Mouse (Mus musculus) limb, embryonic 14.5 days (tissue): ENCODE results near the gene Atad3a. TPM values are rescaled to one million over a fixed set of nuclear protein-coding genes. Genes with fewer than 3 reads are reported as not detected.

ENCODE experiments used
- ATAC-seq: fragments of 200-750 bp; cut with Nextera tagmentation; 2 replicates; pipeline ENCODE4 v1.8.0; 2017; ENCODE audit warnings: low read depth, moderate number of reproducible peaks, moderate TSS enrichment; ENCODE audit not compliant: low FRiP score
- DNase-seq: peaks from one replicate; pipeline ENCODE4 v3.0.0-alpha.2; 2015; ENCODE audit warnings: low spot score
- H3K27ac ChIP-seq: fragments of 300-500 bp; sonication (generic); replicated peaks from 2 replicates; pipeline ENCODE4 v1.5.1; 2014; ENCODE audit warnings: low read depth, mild to moderate bottlenecking, low read length, moderate library complexity, mixed read lengths
- H3K27me3 ChIP-seq: fragments of 300-500 bp; sonication (generic); 2 replicates; pipeline ENCODE4 v1.6.1; 2014; ENCODE audit warnings: low read length, mixed read lengths; ENCODE audit not compliant: control insufficient read depth, insufficient read depth
- H3K36me3 ChIP-seq: fragments of 300-500 bp; sonication (generic); 2 replicates; pipeline ENCODE4 v1.6.1; 2014; ENCODE audit warnings: mild to moderate bottlenecking, low read length, moderate library complexity, mixed read lengths; ENCODE audit not compliant: control insufficient read depth, insufficient read depth
- H3K4me1 ChIP-seq: fragments of 300-500 bp; sonication (generic); 2 replicates; pipeline ENCODE4 v1.6.1; 2014; ENCODE audit warnings: antibody characterized with exemption, low read length, mixed read lengths; ENCODE audit not compliant: control insufficient read depth, insufficient read depth
- H3K4me2 ChIP-seq: fragments of 300-500 bp; sonication (generic); replicated peaks from 2 replicates; pipeline ENCODE4 v1.6.1; 2014; ENCODE audit warnings: low read depth, mild to moderate bottlenecking, low read length, moderate library complexity; ENCODE audit not compliant: severe bottlenecking
- H3K4me3 ChIP-seq: fragments of 300-500 bp; sonication (generic); replicated peaks from 2 replicates; pipeline ENCODE4 v1.5.1; 2014; ENCODE audit warnings: low read length
- H3K9ac ChIP-seq: fragments of 300-500 bp; sonication (generic); 2 replicates; pipeline ENCODE4 v1.6.1; 2014; ENCODE audit warnings: mild to moderate bottlenecking, low read depth, low read length, moderate library complexity; ENCODE audit not compliant: severe bottlenecking
- H3K9me3 ChIP-seq: fragments of 300-500 bp; sonication (generic); 2 replicates; pipeline ENCODE4 v1.6.1; 2016; ENCODE audit warnings: low read length; ENCODE audit not compliant: control insufficient read depth
- POLR2A ChIP-seq: fragments of 200-500 bp; IDR thresholded peaks from 2 replicates; pipeline ENCODE4 v1.8.0; 2012; ENCODE audit warnings: inconsistent platforms, mild to moderate bottlenecking, moderate library complexity, borderline replicate concordance; ENCODE audit not compliant: insufficient read depth, insufficient read length; ENCODE audit errors: extremely low read depth
- WGBS: fragments of 180-500 bp; shearing (Covaris S2); extraction: QIAGEN DNeasy Blood & Tissue Kit; methylation state at CpG from one replicate; pipeline ENCODE4 v1.1.7; 2014; 5-methylcytosine and 5-hydroxymethylcytosine counted together
- microRNA-seq: library from miRNA; unstranded; fragments of <30 nt; microRNA quantifications from one replicate; pipeline ENCODE4, GENCODE M21; 2016
- polyA plus RNA-seq, 2 experiments: library from polyadenylated mRNA; depleted of rRNA in 1 of 2; stranded (reverse) in 1 of 2; unstranded in 1 of 2; fragments of >200 nt; fragmentation: Nextera tagmentation in 1 of 2; extraction: Ambion mirVana in 1 of 2; gene quantifications; 2 replicates each; pipeline versions ENCODE4 v1.2.1 to v1.2.3; 2012 to 2014

Atad3a gene
- polyA plus RNA-seq, 2 experiments = 84.8 to 117 TPM

- Histone ChIP-seq H3K9me3 (no peaks in the 10 kb centered on the region), H3K4me2 (peak overlapping the region; percentile 96)
These were observed 65.3 kb downstream of the Atad3a start for GRCm38 (mm10) chr4:155695531-155696062.

GRCm38 (mm10) chr4:155694482-155695401, 66.2 kb downstream of the Atad3a start:
- TF ChIP-seq POLR2A = 0 out of 2 replicates have a peak, but pooled peaks have one; percentile 29
- WGBS = under 1% methylated on average over 90 of the region's 92 CpGs
- DNase-seq = peak; percentile 63
- H3K9ac ChIP-seq = peak overlapping the region; percentile 81
- H3K27me3 ChIP-seq = peaks cover 4% of the 10 kb centered on the region; the same call in 1 of the 2 replicates
- H3K27ac ChIP-seq = peak overlapping the region; percentile 76
- H3K9me3 ChIP-seq = no peaks in the 10 kb centered on the region
- H3K4me1 ChIP-seq = peaks cover 13% of the 10 kb centered on the region
- peak overlapping the region; percentile 96 for H3K4me2 ChIP-seq
- H3K36me3 ChIP-seq = no peaks in the 10 kb centered on the region; the same call in 1 of the 2 replicates
- H3K4me3 ChIP-seq = peak overlapping the region; percentile 69
- ATAC-seq = peak; percentile 87

More at GRCm38 (mm10) chr4:155695531-155696062, 65.3 kb downstream of the Atad3a start:
- no peak for DNase-seq
- no peak for ATAC-seq
- no peak for TF ChIP-seq POLR2A
- no peaks in the 10 kb centered on the region; the same call in 1 of the 2 replicates for H3K36me3 ChIP-seq
- peak overlapping the region; percentile 81 for H3K9ac ChIP-seq
- H3K4me1 ChIP-seq = peaks cover 13% of the 10 kb centered on the region
- peak overlapping the region; percentile 69 for H3K4me3 ChIP-seq
- H3K27me3 ChIP-seq = peaks cover 4% of the 10 kb centered on the region; the same call in 1 of the 2 replicates
- no peak overlapping the region for H3K27ac ChIP-seq
- WGBS = 75% methylated on average over 4 of the region's 4 CpGs

- H3K9me3 ChIP-seq = no peaks in the 10 kb centered on the region
- TF ChIP-seq POLR2A = no peak
- no peaks in the 10 kb centered on the region; the same call in 1 of the 2 replicates for H3K36me3 ChIP-seq
- H3K9ac ChIP-seq = peak within 1 kb of the TSS; percentile 81
- H3K4me1 ChIP-seq = peaks cover 13% of the 10 kb centered on the region
- WGBS = under 1% methylated on average over 20 of the region's 47 CpGs
- H3K27ac ChIP-seq = peak within 1 kb of the TSS; percentile 76
- ATAC-seq (peak; percentile 86), DNase-seq (peak; percentile 47)
- peak within 1 kb of the TSS; percentile 69 for H3K4me3 ChIP-seq
- peaks cover 4% of the 10 kb centered on the region; the same call in 1 of the 2 replicates for H3K27me3 ChIP-seq
- peak within 1 kb of the TSS; percentile 96 for H3K4me2 ChIP-seq
These were observed 66.8 kb downstream of the Atad3a start, which contains the start of gene Fndc10 for GRCm38 (mm10) chr4:155694111-155694481. TSS of gene Fndc10 (plus strand) at chr4:155694342.

DNA sequence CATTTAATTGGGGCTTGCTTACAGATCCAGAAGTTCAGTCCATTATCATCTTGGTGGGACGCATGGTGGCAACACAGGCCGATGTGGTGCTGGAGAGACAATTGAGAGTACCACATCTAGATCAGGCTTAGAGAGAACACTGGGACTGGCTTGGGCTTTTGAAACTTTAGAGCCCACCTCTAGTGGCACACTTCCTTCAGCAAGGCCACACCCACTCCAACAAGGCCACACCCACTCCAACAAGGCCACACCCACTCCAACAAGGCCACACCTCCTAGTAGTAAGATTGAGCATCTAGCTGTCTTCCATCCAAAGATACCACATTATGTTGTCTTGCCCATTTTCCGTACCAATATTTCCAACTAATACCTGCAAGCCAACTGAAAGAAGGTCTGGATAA, 68.5 kb downstream of the Atad3a start:
- Histone ChIP-seq H3K4me1 (peaks cover 13% of the 10 kb centered on the region), H3K4me2 (no peak overlapping the region), H3K27me3 (peaks cover 4% of the 10 kb centered on the region; the same call in 1 of the 2 replicates), H3K9ac (no peak overlapping the region), H3K4me3 (no peak overlapping the region), H3K9me3 (no peaks in the 10 kb centered on the region), H3K36me3 (no peaks in the 10 kb centered on the region; the same call in 1 of the 2 replicates), H3K27ac (no peak overlapping the region)
- no peak for TF ChIP-seq POLR2A
- ATAC-seq (no peak), DNase-seq (no peak)
- WGBS = 92% methylated on average over 3 of the region's 3 CpGs

Small RNA genes lying within 50 kb of the gene (microRNA-seq; reads per million reads assigned to microRNA genes)
- gene Gm27743 = not detected

Other genes starting within 250 kb of the Atad3a start
- gene Nadk, start 198.7 kb downstream of the Atad3a start, polyA plus RNA-seq (2012; rRNA removed) = 78.8 and 91.2 TPM in 2 replicates
- 87.9 and 97.1 TPM in 2 replicates for gene Nadk, start 198.7 kb downstream of the Atad3a start, polyA plus RNA-seq (2014; fragmentation: Nextera tagmentation; extraction: Ambion mirVana)
- 10.9 and 13.8 TPM in 2 replicates for gene Slc35e2, start 159.7 kb downstream of the Atad3a start, polyA plus RNA-seq (2012; rRNA removed)
- gene Slc35e2, start 159.7 kb downstream of the Atad3a start, polyA plus RNA-seq (2014; fragmentation: Nextera tagmentation; extraction: Ambion mirVana) = 8.5 and 10.8 TPM in 2 replicates
- 45.3 and 65.6 TPM in 2 replicates for gene Cdk11b, start 136.2 kb downstream of the Atad3a start, polyA plus RNA-seq (2012; rRNA removed)
- gene Cdk11b, start 136.2 kb downstream of the Atad3a start, polyA plus RNA-seq (2014; fragmentation: Nextera tagmentation; extraction: Ambion mirVana) = 53.9 and 60.1 TPM in 2 replicates
- not detected in 2 replicates for gene Gm10563, start 115.7 kb downstream of the Atad3a start, polyA plus RNA-seq (2012; rRNA removed)
- not detected in 2 replicates for gene Gm10563, start 115.7 kb downstream of the Atad3a start, polyA plus RNA-seq (2014; fragmentation: Nextera tagmentation; extraction: Ambion mirVana)
- gene Mmp23, start 107.7 kb downstream of the Atad3a start, polyA plus RNA-seq (2012; rRNA removed) = 34.7 and 42.7 TPM in 2 replicates
- gene Mmp23, start 107.7 kb downstream of the Atad3a start, polyA plus RNA-seq (2014; fragmentation: Nextera tagmentation; extraction: Ambion mirVana) = 17.3 and 19.8 TPM in 2 replicates
- 77.4 and 97.5 TPM in 2 replicates for gene Mib2, start 91.9 kb downstream of the Atad3a start, polyA plus RNA-seq (2012; rRNA removed)
- 29.5 and 32.1 TPM in 2 replicates for gene Mib2, start 91.9 kb downstream of the Atad3a start, polyA plus RNA-seq (2014; fragmentation: Nextera tagmentation; extraction: Ambion mirVana)
- 31.0 and 46.5 TPM in 2 replicates for gene Fndc10, start 66.8 kb downstream of the Atad3a start, polyA plus RNA-seq (2012; rRNA removed)
- gene Fndc10, start 66.8 kb downstream of the Atad3a start, polyA plus RNA-seq (2014; fragmentation: Nextera tagmentation; extraction: Ambion mirVana) = 8.1 and 9.4 TPM in 2 replicates
- 105 and 115 TPM in 2 replicates for gene Ssu72, start 56.3 kb downstream of the Atad3a start, polyA plus RNA-seq (2012; rRNA removed)
- gene Ssu72, start 56.3 kb downstream of the Atad3a start, polyA plus RNA-seq (2014; fragmentation: Nextera tagmentation; extraction: Ambion mirVana) = 131 and 135 TPM in 2 replicates
- gene Tmem240, start 26.3 kb downstream of the Atad3a start, polyA plus RNA-seq (2012; rRNA removed) = 3.7 and 4.0 TPM in 2 replicates
- 0.88 and 1.1 TPM in 2 replicates for gene Tmem240, start 26.3 kb downstream of the Atad3a start, polyA plus RNA-seq (2014; fragmentation: Nextera tagmentation; extraction: Ambion mirVana)
- gene Vwa1, start 13.6 kb upstream of the Atad3a start, polyA plus RNA-seq (2012; rRNA removed) = 12.4 and 14.9 TPM in 2 replicates
- 11.9 and 13.9 TPM in 2 replicates for gene Vwa1, start 13.6 kb upstream of the Atad3a start, polyA plus RNA-seq (2014; fragmentation: Nextera tagmentation; extraction: Ambion mirVana)
- 2.0 and 2.6 TPM in 2 replicates for gene Tmem88b, start 24.8 kb upstream of the Atad3a start, polyA plus RNA-seq (2012; rRNA removed)
- 0.48 and 0.67 TPM in 2 replicates for gene Tmem88b, start 24.8 kb upstream of the Atad3a start, polyA plus RNA-seq (2014; fragmentation: Nextera tagmentation; extraction: Ambion mirVana)
- 0.23 TPM in 1 of 2 replicates, not detected in the other for gene Ankrd65, start 29.3 kb upstream of the Atad3a start, polyA plus RNA-seq (2012; rRNA removed)
- gene Ankrd65, start 29.3 kb upstream of the Atad3a start, polyA plus RNA-seq (2014; fragmentation: Nextera tagmentation; extraction: Ambion mirVana) = not detected in 2 replicates
- 72.2 and 97.5 TPM in 2 replicates for gene Mrpl20, start 41.8 kb upstream of the Atad3a start, polyA plus RNA-seq (2012; rRNA removed)
- gene Mrpl20, start 41.8 kb upstream of the Atad3a start, polyA plus RNA-seq (2014; fragmentation: Nextera tagmentation; extraction: Ambion mirVana) = 199 and 215 TPM in 2 replicates
- gene Ccnl2, start 51.4 kb upstream of the Atad3a start, polyA plus RNA-seq (2012; rRNA removed) = 273 and 304 TPM in 2 replicates
- gene Ccnl2, start 51.4 kb upstream of the Atad3a start, polyA plus RNA-seq (2014; fragmentation: Nextera tagmentation; extraction: Ambion mirVana) = 190 and 199 TPM in 2 replicates
- 112 and 114 TPM in 2 replicates for gene Aurkaip1, start 70.2 kb upstream of the Atad3a start, polyA plus RNA-seq (2012; rRNA removed)
- 126 and 129 TPM in 2 replicates for gene Aurkaip1, start 70.2 kb upstream of the Atad3a start, polyA plus RNA-seq (2014; fragmentation: Nextera tagmentation; extraction: Ambion mirVana)
- gene Mxra8, start 78.6 kb upstream of the Atad3a start, polyA plus RNA-seq (2012; rRNA removed) = 218 and 302 TPM in 2 replicates
- 109 and 120 TPM in 2 replicates for gene Mxra8, start 78.6 kb upstream of the Atad3a start, polyA plus RNA-seq (2014; fragmentation: Nextera tagmentation; extraction: Ambion mirVana)
- gene Dvl1, start 86.3 kb upstream of the Atad3a start, polyA plus RNA-seq (2012; rRNA removed) = 92.9 and 131 TPM in 2 replicates
- gene Dvl1, start 86.3 kb upstream of the Atad3a start, polyA plus RNA-seq (2014; fragmentation: Nextera tagmentation; extraction: Ambion mirVana) = 17.4 and 18.8 TPM in 2 replicates
- gene Tas1r3, start 102.3 kb upstream of the Atad3a start, polyA plus RNA-seq (2012; rRNA removed) = 0.31 and 0.51 TPM in 2 replicates
- 0.32 and 0.37 TPM in 2 replicates for gene Tas1r3, start 102.3 kb upstream of the Atad3a start, polyA plus RNA-seq (2014; fragmentation: Nextera tagmentation; extraction: Ambion mirVana)
- 15.0 and 20.5 TPM in 2 replicates for gene Cptp, start 108.3 kb upstream of the Atad3a start, polyA plus RNA-seq (2012; rRNA removed)
- gene Cptp, start 108.3 kb upstream of the Atad3a start, polyA plus RNA-seq (2014; fragmentation: Nextera tagmentation; extraction: Ambion mirVana) = 16.3 and 19.2 TPM in 2 replicates
- gene Ints11, start 108.5 kb upstream of the Atad3a start, polyA plus RNA-seq (2012; rRNA removed) = 57.4 and 60.7 TPM in 2 replicates
- gene Ints11, start 108.5 kb upstream of the Atad3a start, polyA plus RNA-seq (2014; fragmentation: Nextera tagmentation; extraction: Ambion mirVana) = 63.7 and 75.4 TPM in 2 replicates
- 95.7 and 125 TPM in 2 replicates for gene Pusl1, start 130.7 kb upstream of the Atad3a start, polyA plus RNA-seq (2012; rRNA removed)
- gene Pusl1, start 130.7 kb upstream of the Atad3a start, polyA plus RNA-seq (2014; fragmentation: Nextera tagmentation; extraction: Ambion mirVana) = 54.9 and 57.2 TPM in 2 replicates
- 33.8 and 41.6 TPM in 2 replicates for gene Acap3, start 130.7 kb upstream of the Atad3a start, polyA plus RNA-seq (2012; rRNA removed)
- gene Acap3, start 130.7 kb upstream of the Atad3a start, polyA plus RNA-seq (2014; fragmentation: Nextera tagmentation; extraction: Ambion mirVana) = 19.8 and 22.6 TPM in 2 replicates
- gene Ube2j2, start 182.7 kb upstream of the Atad3a start, polyA plus RNA-seq (2012; rRNA removed) = 106 and 117 TPM in 2 replicates
- gene Ube2j2, start 182.7 kb upstream of the Atad3a start, polyA plus RNA-seq (2014; fragmentation: Nextera tagmentation; extraction: Ambion mirVana) = 122 and 126 TPM in 2 replicates
- gene C1qtnf12, start 201.2 kb upstream of the Atad3a start, polyA plus RNA-seq (2012; rRNA removed) = 37.0 and 44.3 TPM in 2 replicates
- gene C1qtnf12, start 201.2 kb upstream of the Atad3a start, polyA plus RNA-seq (2014; fragmentation: Nextera tagmentation; extraction: Ambion mirVana) = 52.3 and 56.6 TPM in 2 replicates
- 11.3 and 15.2 TPM in 2 replicates for gene B3galt6, start 231.6 kb upstream of the Atad3a start, polyA plus RNA-seq (2012; rRNA removed)
- gene B3galt6, start 231.6 kb upstream of the Atad3a start, polyA plus RNA-seq (2014; fragmentation: Nextera tagmentation; extraction: Ambion mirVana) = 17.0 and 18.8 TPM in 2 replicates
- gene Sdf4, start 231.8 kb upstream of the Atad3a start, polyA plus RNA-seq (2012; rRNA removed) = 52.4 and 74.5 TPM in 2 replicates
- 171 TPM in 2 replicates for gene Sdf4, start 231.8 kb upstream of the Atad3a start, polyA plus RNA-seq (2014; fragmentation: Nextera tagmentation; extraction: Ambion mirVana)